22 mouse cellular contexts compared by ENCODE assay signal in the genomic region with DNA sequence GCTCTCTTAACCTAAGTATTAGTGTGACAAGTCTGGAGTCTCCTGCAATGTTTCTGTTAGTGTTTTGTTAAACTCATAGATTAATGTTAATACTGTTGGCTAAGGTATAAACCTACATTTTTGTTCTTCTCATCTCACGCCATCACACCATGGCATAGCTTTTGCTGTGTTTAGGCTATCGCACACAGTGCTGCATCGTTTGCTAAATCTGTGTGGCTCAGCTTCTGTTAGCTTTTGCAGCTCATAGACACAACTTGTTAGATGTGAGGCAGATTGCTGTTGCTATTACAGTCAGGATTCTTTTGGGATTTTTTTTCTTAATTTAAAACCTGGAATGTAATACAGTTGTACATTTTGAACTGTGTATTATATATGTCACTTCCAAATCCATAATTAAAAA.
A peak's percentile ranks its signal among the peaks of the same experiment; 100 is the strongest.
DNase-seq lines count a peak whose midpoint lies in the region; ATAC-seq and TF ChIP-seq lines count a peak whose summit lies in the region.
"Had no signal": no experiment of that assay in that cellular context is flagged by ENCODE, and none has a peak within 500 bp of the region (broad histone marks: within the 10 kb centered on the region; RNA-seq: fewer than 3 reads in every experiment).

No protein-coding gene starts in this region.

- peak; percentile 16 for DNase-seq in forebrain, postnatal 0 days
- DNase-seq in frontal cortex, adult 2 months (ENCODE audit: extremely low spot score in 1 of 2, low spot score in 1 of 2): no peak
- peak; percentile 67 for DNase-seq in midbrain, embryonic 11.5 days (ENCODE audit: low spot score, missing footprints)
- no peak for DNase-seq in midbrain, postnatal 0 days (ENCODE audit: low spot score)
- DNase-seq in right cerebral cortex, postnatal 10 days (ENCODE audit: low spot score in 2 of 2): peak; percentile 22 to 31
- DNase-seq in right cerebral cortex, postnatal 14 days: no peak
- DNase-seq: adrenal gland, adult 2 months; adrenal gland, adult 8-10 months; adrenal gland, postnatal 10 days; adrenal gland, postnatal 14 days; adrenal gland, postnatal 25 days; adrenal gland, postnatal 36 days; B cell, adult 2 months; cerebellum, adult 11 months; cerebellum, adult 11-12 months had no signal

- no peak for TF ChIP-seq CTCF in forebrain, postnatal 0 days (IDR thresholded peaks at IDR 0.05; ENCODE audit: low read depth)
- TF ChIP-seq CTCF in midbrain, postnatal 0 days (IDR thresholded peaks at IDR 0.05): no peak

- ATAC-seq in forebrain, postnatal 0 days: peak; percentile 64
- ATAC-seq in forebrain, embryonic 12.5 days (ENCODE audit: low FRiP score): no peak
- peak; percentile 52; the same call in 1 of the 2 replicates for ATAC-seq in frontal cortex, adult (ENCODE audit: low TSS enrichment)
- ATAC-seq in midbrain, embryonic 11.5 days (ENCODE audit: low FRiP score): no peak
- ATAC-seq in midbrain, postnatal 0 days (ENCODE audit: low FRiP score): no peak
- ATAC-seq: activated CD4-positive, CD25-positive, alpha-beta regulatory T cell, adult 4 months; CD4-positive, CD25-positive, alpha-beta regulatory T cell, adult 4 months; Patski had no signal

- 58% methylated on average over 3 of the region's 3 CpGs for WGBS in forebrain, postnatal 0 days
- WGBS in forebrain, embryonic 12.5 days: 94% methylated on average over 3 of the region's 3 CpGs
- 91% methylated on average over 3 of the region's 3 CpGs for WGBS in midbrain, embryonic 11.5 days
- 89% methylated on average over 3 of the region's 3 CpGs for WGBS in midbrain, postnatal 0 days

- no peaks in the 10 kb centered on the region for H3K36me3 ChIP-seq in forebrain, postnatal 0 days (ENCODE audit: insufficient read depth)
- no peaks in the 10 kb centered on the region for H3K36me3 ChIP-seq in forebrain, embryonic 12.5 days (replicated peaks)
- no peaks in the 10 kb centered on the region for H3K36me3 ChIP-seq in midbrain, embryonic 11.5 days (ENCODE audit: control insufficient read depth, insufficient read depth, low read length)
- H3K36me3 ChIP-seq in midbrain, postnatal 0 days (ENCODE audit: insufficient read depth, low read length): no peaks in the 10 kb centered on the region
- H3K36me3 ChIP-seq: G1E had no signal

- no peaks in the 10 kb centered on the region for H3K9me3 ChIP-seq in forebrain, postnatal 0 days (ENCODE audit: low read length)
- H3K9me3 ChIP-seq in forebrain, embryonic 12.5 days: no peaks in the 10 kb centered on the region
- H3K9me3 ChIP-seq in midbrain, embryonic 11.5 days (ENCODE audit: control insufficient read depth, low read length): no peaks in the 10 kb centered on the region
- H3K9me3 ChIP-seq in midbrain, postnatal 0 days (ENCODE audit: low read length): no peaks in the 10 kb centered on the region

- no peaks in the 10 kb centered on the region for H3K27me3 ChIP-seq in forebrain, postnatal 0 days (ENCODE audit: insufficient read depth, low read length)
- H3K27me3 ChIP-seq in forebrain, embryonic 12.5 days: no peaks in the 10 kb centered on the region
- no peaks in the 10 kb centered on the region for H3K27me3 ChIP-seq in midbrain, embryonic 11.5 days (ENCODE audit: control insufficient read depth, insufficient read depth, low read length)
- H3K27me3 ChIP-seq in midbrain, postnatal 0 days (ENCODE audit: insufficient read depth, low read length): no peaks in the 10 kb centered on the region
- H3K27me3 ChIP-seq: CH12.LX had no signal

- no peak overlapping the region for H3K4me3 ChIP-seq in forebrain, postnatal 0 days (ENCODE audit: low read depth, low read length)
- H3K4me3 ChIP-seq in forebrain, embryonic 12.5 days (replicated peaks): no peak overlapping the region
- no peak overlapping the region for H3K4me3 ChIP-seq in midbrain, embryonic 11.5 days (ENCODE audit: low read depth, low read length)
- no peak overlapping the region for H3K4me3 ChIP-seq in midbrain, postnatal 0 days (ENCODE audit: low read depth, low read length)

- no peaks in the 10 kb centered on the region for H3K4me1 ChIP-seq in forebrain, postnatal 0 days (ENCODE audit: insufficient read depth)
- H3K4me1 ChIP-seq in forebrain, embryonic 12.5 days: no peaks in the 10 kb centered on the region
- no peaks in the 10 kb centered on the region for H3K4me1 ChIP-seq in midbrain, embryonic 11.5 days (ENCODE audit: control insufficient read depth, insufficient read depth, low read length)
- no peaks in the 10 kb centered on the region for H3K4me1 ChIP-seq in midbrain, postnatal 0 days (ENCODE audit: insufficient read depth, low read length)

- no peak overlapping the region for H3K9ac ChIP-seq in forebrain, postnatal 0 days
- no peak overlapping the region for H3K9ac ChIP-seq in forebrain, embryonic 12.5 days
- H3K9ac ChIP-seq in midbrain, embryonic 11.5 days (ENCODE audit: low read length): no peak overlapping the region
- H3K9ac ChIP-seq in midbrain, postnatal 0 days (replicated peaks; ENCODE audit: low read length, poor library complexity, severe bottlenecking): no peak overlapping the region

- no peak overlapping the region for H3K4me2 ChIP-seq in forebrain, postnatal 0 days (ENCODE audit: low read depth)
- no peak overlapping the region for H3K4me2 ChIP-seq in forebrain, embryonic 12.5 days
- H3K4me2 ChIP-seq in midbrain, embryonic 11.5 days: no peak overlapping the region
- H3K4me2 ChIP-seq in midbrain, postnatal 0 days (ENCODE audit: low read depth, low read length, poor library complexity, severe bottlenecking): no peak overlapping the region

- no peak overlapping the region for H3K27ac ChIP-seq in forebrain, postnatal 0 days (ENCODE audit: low read depth, low read length)
- H3K27ac ChIP-seq in forebrain, embryonic 12.5 days: no peak overlapping the region
- no peak overlapping the region for H3K27ac ChIP-seq in midbrain, embryonic 11.5 days (ENCODE audit: low read depth, low read length)
- no peak overlapping the region for H3K27ac ChIP-seq in midbrain, postnatal 0 days (ENCODE audit: low read depth, low read length)

Comparison
In these comparisons a context has a peak if more than half of its experiments do, and no peak if none do; other contexts are left out.
1. ATAC-seq: peak in forebrain, postnatal 0 days (single experiment) and frontal cortex, adult (single experiment); none in forebrain, embryonic 12.5 days (single experiment), midbrain, embryonic 11.5 days (single experiment) and midbrain, postnatal 0 days (single experiment).
2. DNase-seq: peak in forebrain, postnatal 0 days (single experiment), midbrain, embryonic 11.5 days (single experiment) and right cerebral cortex, postnatal 10 days (2 of 2); none in frontal cortex, adult 2 months (0 of 2), midbrain, postnatal 0 days (single experiment) and right cerebral cortex, postnatal 14 days (single experiment).